Mouse (Mus musculus): ENCODE results near the gene Tmem184b.

Gene Tmem184b

GRCm38 (mm10) chr15:79399231-79400052, 3.9 kb downstream of the Tmem184b start:
- no peak for DNase-seq (ENCODE audit: low read depth, low spot score)

GRCm38 (mm10) chr15:79396736-79397135, 6.6 kb downstream of the Tmem184b start:
- no peak for DNase-seq (ENCODE audit: low read depth, low spot score)

- DNase-seq (ENCODE audit: low read depth, low spot score), result no peak
Observed at GRCm38 (mm10) chr15:79395281-79395680, 8.1 kb downstream of the Tmem184b start.

- no peak for DNase-seq (ENCODE audit: low read depth, low spot score)
Observed at GRCm38 (mm10) chr15:79394842-79395241, 8.5 kb downstream of the Tmem184b start.

- DNase-seq (ENCODE audit: low read depth, low spot score), result no peak
Observed at GRCm38 (mm10) chr15:79393101-79393500, 10.3 kb downstream of the Tmem184b start.

GRCm38 (mm10) chr15:79392527-79392926, 10.8 kb downstream of the Tmem184b start:
- no peak for DNase-seq (ENCODE audit: low read depth, low spot score)

- DNase-seq (ENCODE audit: low read depth, low spot score), result no peak
Observed at GRCm38 (mm10) chr15:79391447-79392093, 11.8 kb downstream of the Tmem184b start.

GRCm38 (mm10) chr15:79390434-79390833, 12.9 kb downstream of the Tmem184b start:
- no peak for DNase-seq (ENCODE audit: low read depth, low spot score)

GRCm38 (mm10) chr15:79388171-79388570, 15.2 kb downstream of the Tmem184b start:
- no peak for DNase-seq (ENCODE audit: low read depth, low spot score)

GRCm38 (mm10) chr15:79387611-79388010, 15.8 kb downstream of the Tmem184b start:
- DNase-seq (ENCODE audit: low read depth, low spot score), result no peak

GRCm38 (mm10) chr15:79387081-79387480, 16.3 kb downstream of the Tmem184b start:
- DNase-seq (ENCODE audit: low read depth, low spot score), result no peak

GRCm38 (mm10) chr15:79381644-79382043, 21.7 kb downstream of the Tmem184b start:
- DNase-seq (ENCODE audit: low read depth, low spot score), result no peak

GRCm38 (mm10) chr15:79380468-79381444, 22.6 kb downstream of the Tmem184b start:
- DNase-seq (ENCODE audit: low read depth, low spot score), result no peak

- no peak for DNase-seq (ENCODE audit: low read depth, low spot score)
Observed at GRCm38 (mm10) chr15:79379658-79380057, 23.7 kb downstream of the Tmem184b start.

GRCm38 (mm10) chr15:79378608-79379007, 24.8 kb downstream of the Tmem184b start:
- DNase-seq (ENCODE audit: low read depth, low spot score), result no peak

- DNase-seq (ENCODE audit: low read depth, low spot score), result no peak
Observed at GRCm38 (mm10) chr15:79377681-79378080, 25.7 kb downstream of the Tmem184b start.

- DNase-seq (ENCODE audit: low read depth, low spot score), result no peak
Observed at GRCm38 (mm10) chr15:79374760-79375159, 28.6 kb downstream of the Tmem184b start.

- no peak for DNase-seq (ENCODE audit: low read depth, low spot score)
Observed at GRCm38 (mm10) chr15:79370281-79370843, 33.0 kb downstream of the Tmem184b start.

GRCm38 (mm10) chr15:79369452-79370280, 33.7 kb downstream of the Tmem184b start:
- DNase-seq (ENCODE audit: low read depth, low spot score), result no peak

GRCm38 (mm10) chr15:79368861-79369440, 34.4 kb downstream of the Tmem184b start:
- no peak for DNase-seq (ENCODE audit: low read depth, low spot score)
